Mouse (Mus musculus) forebrain, embryonic 11.5 days (tissue): Measurements from ENCODE around the gene Hist1h2bh. TPM values are rescaled to one million over a fixed set of nuclear protein-coding genes. Genes with fewer than 3 reads are reported as not detected.
A peak's percentile ranks its signal among the peaks of the same experiment; 100 is the strongest.

Source experiments
- ATAC-seq: fragments of 200-750 bp; cut with Nextera tagmentation; replicated peaks from 2 replicates; pipeline ENCODE4 v1.8.0; 2017; ENCODE audit warnings: moderate TSS enrichment; ENCODE audit not compliant: low FRiP score
- DNase-seq: peaks from one replicate; pipeline ENCODE4 v3.0.0-alpha.2; 2017; ENCODE audit warnings: low spot score
- H3K27ac ChIP-seq: fragments of 300-500 bp; sonication (generic); 2 replicates; pipeline ENCODE4 v1.5.1; 2014; ENCODE audit warnings: low read depth, low read length
- H3K27me3 ChIP-seq: fragments of 300-500 bp; sonication (generic); 2 replicates; pipeline ENCODE4 v1.6.1; 2014; ENCODE audit warnings: mild to moderate bottlenecking, low read length, mixed read lengths; ENCODE audit not compliant: control insufficient read depth, insufficient read depth
- H3K36me3 ChIP-seq: fragments of 300-500 bp; sonication (generic); 2 replicates; pipeline ENCODE4 v1.6.1; 2014; ENCODE audit warnings: mild to moderate bottlenecking, low read length, moderate library complexity, mixed read lengths; ENCODE audit not compliant: control insufficient read depth, insufficient read depth
- H3K4me1 ChIP-seq: fragments of 300-500 bp; sonication (generic); replicated peaks from 2 replicates; pipeline ENCODE4 v1.6.1; 2014; ENCODE audit warnings: low read length, mixed read lengths; ENCODE audit not compliant: control insufficient read depth, insufficient read depth
- H3K4me2 ChIP-seq: fragments of 300-500 bp; sonication (generic); 2 replicates; pipeline ENCODE4 v1.6.1; 2014; ENCODE audit warnings: low read depth, mild to moderate bottlenecking, low read length, moderate library complexity, mixed read lengths; ENCODE audit not compliant: severe bottlenecking
- H3K4me3 ChIP-seq: fragments of 300-500 bp; sonication (generic); 2 replicates; pipeline ENCODE4 v1.5.1; 2014; ENCODE audit warnings: low read depth, low read length
- H3K9ac ChIP-seq: fragments of 300-500 bp; sonication (generic); 2 replicates; pipeline ENCODE4 v1.6.1; 2014; ENCODE audit warnings: low read length
- H3K9me3 ChIP-seq: fragments of 300-500 bp; sonication (generic); 2 replicates; pipeline ENCODE4 v1.6.1; 2016; ENCODE audit warnings: low read length, mixed read lengths; ENCODE audit not compliant: control insufficient read depth
- WGBS: fragments of 180-500 bp; shearing (Covaris S2); extraction: QIAGEN DNeasy Blood & Tissue Kit; methylation state at CpG from one replicate; pipeline ENCODE4 v1.1.7; 2014; 5-methylcytosine and 5-hydroxymethylcytosine counted together
- polyA plus RNA-seq: library from polyadenylated mRNA; unstranded; fragments of >200 nt; fragmentation: Nextera tagmentation; extraction: Ambion mirVana; gene quantifications from 2 replicates; pipeline ENCODE4 v1.2.1, GENCODE M21; 2014

Hist1h2bh gene
- polyA plus RNA-seq, 1 experiment from 2014 or later = 1.2 TPM

DNA sequence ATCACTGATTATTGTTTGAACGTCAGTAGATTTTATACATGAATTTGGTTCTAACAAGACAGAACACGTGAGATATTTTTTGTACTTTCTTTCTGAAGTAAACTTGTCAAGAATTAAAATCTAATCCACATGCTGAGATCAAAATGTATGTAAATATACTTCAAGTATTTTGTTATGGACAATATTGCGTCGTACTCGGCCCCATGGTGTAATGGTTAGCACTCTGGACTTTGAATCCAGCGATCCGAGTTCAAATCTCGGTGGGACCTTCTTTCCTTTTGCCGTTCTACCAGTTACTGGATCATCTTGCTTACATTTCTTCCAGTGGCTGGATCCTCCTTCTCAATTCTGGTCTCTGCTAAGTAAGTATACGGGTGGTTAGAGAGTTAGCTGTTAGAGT lies 23.8 kb downstream of the Hist1h2bh start:
- Histone ChIP-seq H3K36me3 (no peaks in the 10 kb centered on the region), H3K9me3 (no peaks in the 10 kb centered on the region), H3K4me3 (peak overlapping the region; percentile 40), H3K9ac (no peak overlapping the region), H3K27me3 (no peaks in the 10 kb centered on the region), H3K27ac (no peak overlapping the region), H3K4me1 (0 out of 2 replicates have a peak, but pooled peaks cover 3% of the 10 kb centered on the region), H3K4me2 (peak overlapping the region; percentile 51; the same call in 1 of the 2 replicates)
- 1% methylated on average over 10 of the region's 10 CpGs for WGBS
- peak; percentile 86 for DNase-seq
- ATAC-seq = peak; percentile 57

DNA sequence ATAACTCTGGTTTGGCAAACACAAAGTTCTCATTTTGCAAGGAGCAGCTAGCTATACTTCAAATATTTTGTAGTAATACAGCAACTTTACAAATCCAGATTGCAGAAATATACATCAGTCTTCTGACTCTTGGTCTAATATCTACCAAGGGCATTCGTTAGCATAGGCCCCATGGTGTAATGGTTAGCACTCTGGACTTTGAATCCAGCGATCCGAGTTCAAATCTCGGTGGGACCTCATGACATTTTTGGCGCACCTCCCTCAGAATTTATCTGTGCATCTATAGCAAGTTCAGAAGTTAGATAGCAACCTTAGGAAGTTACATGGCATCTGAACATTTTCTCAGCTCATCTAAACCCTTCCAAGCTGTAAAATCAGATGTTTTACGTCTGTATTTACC lies 24.3 kb downstream of the Hist1h2bh start:
- peak; percentile 83 for DNase-seq
- Histone ChIP-seq H3K4me1 (0 out of 2 replicates have a peak, but pooled peaks cover 3% of the 10 kb centered on the region), H3K27ac (no peak overlapping the region), H3K36me3 (no peaks in the 10 kb centered on the region), H3K9me3 (no peaks in the 10 kb centered on the region), H3K9ac (no peak overlapping the region), H3K27me3 (no peaks in the 10 kb centered on the region), H3K4me3 (peak overlapping the region; percentile 40), H3K4me2 (peak overlapping the region; percentile 51; the same call in 1 of the 2 replicates)
- WGBS = under 1% methylated on average over 6 of the region's 6 CpGs
- ATAC-seq = peak; percentile 63; the same call in 1 of the 2 replicates

DNA sequence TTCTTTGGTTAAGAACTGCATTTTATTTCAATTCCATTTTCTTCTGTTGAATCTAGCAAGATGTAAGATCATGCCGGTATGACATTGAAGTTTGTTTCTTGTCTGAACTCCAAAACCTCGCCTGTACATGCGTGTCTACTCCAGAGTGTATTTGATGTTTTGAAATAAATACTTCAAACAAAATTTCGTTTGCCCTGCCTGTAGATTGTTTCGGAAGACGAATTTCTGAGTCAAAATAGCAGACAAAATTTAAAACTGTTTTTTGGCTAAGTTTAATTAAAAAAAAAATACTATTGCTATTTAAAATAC lies 24.9 kb downstream of the Hist1h2bh start:
- Histone ChIP-seq H3K4me3 (peak overlapping the region; percentile 42), H3K27ac (no peak overlapping the region), H3K4me1 (0 out of 2 replicates have a peak, but pooled peaks cover 3% of the 10 kb centered on the region), H3K4me2 (peak overlapping the region; percentile 86), H3K36me3 (no peaks in the 10 kb centered on the region), H3K9me3 (no peaks in the 10 kb centered on the region), H3K27me3 (no peaks in the 10 kb centered on the region), H3K9ac (no peak overlapping the region)
- ATAC-seq (no peak), DNase-seq (no peak)
- WGBS = under 1% methylated on average over 6 of the region's 6 CpGs

DNA sequence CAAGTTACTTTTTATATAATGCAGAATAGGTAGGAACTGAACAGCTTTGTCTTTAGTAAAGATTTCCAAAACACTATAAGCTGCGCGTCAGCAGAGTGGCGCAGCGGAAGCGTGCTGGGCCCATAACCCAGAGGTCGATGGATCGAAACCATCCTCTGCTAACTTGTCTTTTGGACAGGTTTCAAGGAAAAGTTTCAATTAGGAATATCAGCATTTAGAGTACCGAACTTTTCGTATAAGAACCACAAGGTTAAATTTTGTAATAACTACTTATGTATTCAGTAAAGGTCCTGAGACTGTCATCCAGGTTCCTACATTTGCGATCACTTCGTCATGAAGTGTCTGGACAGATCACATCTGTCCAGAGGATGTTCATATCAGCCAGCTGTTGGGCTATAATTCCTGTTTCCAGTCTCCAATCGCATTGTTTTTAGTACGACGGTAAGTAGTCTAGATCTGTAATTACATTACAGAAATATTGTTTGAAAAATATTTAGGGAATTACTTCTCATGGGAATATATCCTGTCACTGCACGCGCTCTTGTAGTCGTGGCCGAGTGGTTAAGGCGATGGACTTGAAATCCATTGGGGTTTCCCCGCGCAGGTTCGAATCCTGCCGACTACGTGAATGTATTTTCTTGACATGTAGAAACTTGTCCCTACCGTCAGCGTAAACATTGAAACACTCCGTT lies 25.4 kb downstream of the Hist1h2bh start:
- no peaks in the 10 kb centered on the region for H3K36me3 ChIP-seq
- WGBS = under 1% methylated on average over 27 of the region's 27 CpGs
- H3K27me3 ChIP-seq = no peaks in the 10 kb centered on the region
- ATAC-seq (peak; percentile 88), DNase-seq (peak; percentile 91)
- peak overlapping the region; percentile 42 for H3K4me3 ChIP-seq
- 0 out of 2 replicates have a peak, but pooled peaks cover 3% of the 10 kb centered on the region for H3K4me1 ChIP-seq
- peak overlapping the region; percentile 37; the same call in 1 of the 2 replicates for H3K9ac ChIP-seq
- H3K27ac ChIP-seq = no peak overlapping the region
- no peaks in the 10 kb centered on the region for H3K9me3 ChIP-seq
- H3K4me2 ChIP-seq = peak overlapping the region; percentile 86

DNA sequence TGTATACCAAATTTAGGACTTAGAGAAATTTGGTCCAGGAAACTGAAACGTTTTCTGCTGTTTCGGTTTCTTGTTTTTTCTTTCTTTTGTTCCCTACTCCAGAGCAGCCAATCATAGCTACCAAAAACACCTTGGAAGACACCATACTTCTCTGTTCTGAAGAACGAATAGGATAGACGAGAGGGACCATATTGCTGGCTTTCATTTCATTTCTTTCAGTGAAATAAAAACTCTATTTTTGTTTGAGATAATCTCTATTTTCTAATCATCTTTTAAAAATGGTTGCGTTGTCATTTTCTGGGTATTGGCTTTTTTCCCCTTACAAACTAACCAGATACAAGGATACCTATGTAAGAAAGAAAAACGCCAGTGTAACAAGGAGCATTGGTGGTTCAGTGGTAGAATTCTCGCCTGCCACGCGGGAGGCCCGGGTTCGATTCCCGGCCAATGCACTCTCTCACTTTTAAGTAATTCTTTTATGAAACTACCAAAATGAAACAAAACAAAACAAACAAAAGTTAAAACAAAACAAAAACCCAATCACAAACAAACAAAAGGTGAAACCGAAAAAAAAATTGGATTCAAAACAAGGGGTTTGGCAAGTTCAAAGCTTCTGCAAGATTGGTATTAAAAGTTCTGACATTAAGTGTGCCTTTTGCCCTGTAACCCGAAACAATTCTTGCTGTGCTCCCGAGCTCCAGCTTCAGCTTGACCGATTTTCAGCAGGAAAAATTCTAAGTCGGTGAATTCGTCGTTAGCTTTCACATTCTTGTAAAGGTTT lies 26.2 kb downstream of the Hist1h2bh start:
- Histone ChIP-seq H3K27me3 (no peaks in the 10 kb centered on the region), H3K27ac (no peak overlapping the region), H3K4me1 (0 out of 2 replicates have a peak, but pooled peaks cover 3% of the 10 kb centered on the region), H3K9me3 (no peaks in the 10 kb centered on the region), H3K9ac (peak overlapping the region; percentile 37; the same call in 1 of the 2 replicates), H3K4me3 (peak overlapping the region; percentile 42), H3K4me2 (peak overlapping the region; percentile 86), H3K36me3 (no peaks in the 10 kb centered on the region)
- peak; percentile 88 for DNase-seq
- peak; percentile 64 for ATAC-seq
- WGBS = 1% methylated on average over 19 of the region's 19 CpGs

DNA sequence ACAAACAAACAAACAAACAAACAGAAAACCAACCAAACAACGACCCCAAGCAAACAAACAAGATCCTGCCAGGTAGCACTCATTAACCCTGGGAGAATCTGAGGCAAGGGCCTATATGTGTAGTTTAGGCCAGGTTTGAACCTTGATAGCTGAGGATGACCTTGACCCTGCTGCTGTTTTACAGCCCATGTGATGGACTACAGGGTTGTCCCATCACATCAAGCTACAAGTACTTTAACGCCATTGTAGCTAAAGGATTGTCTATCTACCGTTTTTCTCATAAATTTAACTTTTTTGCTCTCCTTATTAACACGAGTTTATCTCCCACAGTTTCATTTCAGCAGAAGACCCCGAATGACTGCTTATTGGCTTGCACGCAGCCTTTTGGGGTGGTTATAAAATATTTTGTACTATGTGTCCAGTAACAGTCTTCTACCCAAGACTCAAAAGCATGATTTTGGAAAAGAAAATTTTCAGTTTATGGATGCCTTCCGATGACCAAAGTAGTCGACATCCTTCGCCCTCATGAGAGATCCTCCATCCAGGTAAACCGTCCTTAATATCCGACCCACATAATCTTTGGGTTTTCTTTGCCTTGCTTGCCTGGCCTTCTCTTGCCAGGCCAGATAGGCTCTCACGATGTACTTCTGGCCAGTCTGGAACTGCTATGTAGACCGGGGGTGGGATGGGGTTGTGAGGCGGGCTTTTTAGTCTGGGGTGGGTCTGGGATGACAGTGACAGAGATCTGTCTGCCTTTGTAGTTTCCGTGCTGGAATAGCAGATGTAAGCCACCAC lies 27.2 kb downstream of the Hist1h2bh start:
- ATAC-seq = no peak
- no peak for DNase-seq

DNA sequence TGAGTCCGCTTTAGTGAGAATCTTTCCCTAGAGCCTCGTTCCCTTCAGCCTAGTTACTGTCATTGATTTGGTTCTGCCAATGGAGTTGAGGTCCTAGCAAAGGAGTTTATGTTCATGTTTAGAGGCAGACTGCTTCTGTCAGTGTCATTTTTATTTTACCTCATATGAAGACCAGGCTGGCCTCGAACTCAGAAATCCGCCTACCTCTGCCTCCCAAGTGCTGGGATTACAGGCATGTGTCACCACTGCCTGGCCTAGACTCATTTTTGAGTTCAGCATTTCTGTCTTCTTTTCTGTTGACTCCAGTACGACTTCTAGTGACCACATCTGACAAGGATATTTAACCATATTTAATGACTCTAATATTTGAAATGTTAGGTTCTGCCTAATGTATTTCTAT lies 27.9 kb downstream of the Hist1h2bh start:
- ATAC-seq (no peak), DNase-seq (no peak)
- Histone ChIP-seq H3K27me3 (no peaks in the 10 kb centered on the region), H3K4me3 (no peak overlapping the region), H3K36me3 (no peaks in the 10 kb centered on the region), H3K9ac (no peak overlapping the region), H3K9me3 (no peaks in the 10 kb centered on the region), H3K4me2 (no peak overlapping the region), H3K27ac (no peak overlapping the region), H3K4me1 (0 out of 2 replicates have a peak, but pooled peaks cover 3% of the 10 kb centered on the region)
- 67% methylated on average over 5 of the region's 5 CpGs for WGBS

More for the DNA sequence above, 27.2 kb downstream of the Hist1h2bh start:
- H3K4me2 ChIP-seq = peak overlapping the region; percentile 62
- 57% methylated on average over 15 of the region's 15 CpGs for WGBS
- H3K36me3 ChIP-seq = no peaks in the 10 kb centered on the region
- no peaks in the 10 kb centered on the region for H3K9me3 ChIP-seq
- 0 out of 2 replicates have a peak, but pooled peaks cover 3% of the 10 kb centered on the region for H3K4me1 ChIP-seq
- peak overlapping the region; percentile 42 for H3K4me3 ChIP-seq
- peak overlapping the region; percentile 41; the same call in 1 of the 2 replicates for H3K9ac ChIP-seq
- no peak overlapping the region for H3K27ac ChIP-seq
- no peaks in the 10 kb centered on the region for H3K27me3 ChIP-seq

DNA sequence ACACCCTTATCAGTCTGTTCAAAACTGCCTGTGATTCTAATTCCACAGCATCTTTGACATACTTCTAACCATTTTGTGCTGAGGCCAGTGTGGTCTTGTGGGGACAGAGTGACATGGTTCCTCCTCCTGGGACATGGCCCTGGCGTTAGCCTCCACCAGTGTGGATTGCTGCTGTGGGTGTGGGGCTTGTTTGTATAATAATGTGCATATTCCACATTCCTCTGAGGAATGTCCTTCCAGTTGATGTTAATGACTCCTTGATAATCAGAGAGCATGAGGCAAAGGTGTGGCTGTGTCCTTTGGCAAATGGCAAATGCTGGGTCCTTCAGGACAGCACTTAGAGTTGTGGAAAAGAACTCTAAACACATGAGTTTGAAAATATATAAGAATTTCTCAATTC lies 29.7 kb downstream of the Hist1h2bh start:
- 91% methylated on average over 1 of the region's 1 CpGs for WGBS
- no peak overlapping the region for H3K4me3 ChIP-seq
- no peaks in the 10 kb centered on the region for H3K9me3 ChIP-seq
- no peak for DNase-seq
- H3K4me1 ChIP-seq = 0 out of 2 replicates have a peak, but pooled peaks cover 3% of the 10 kb centered on the region
- H3K27ac ChIP-seq = no peak overlapping the region
- ATAC-seq = no peak
- no peak overlapping the region for H3K9ac ChIP-seq
- H3K36me3 ChIP-seq = no peaks in the 10 kb centered on the region
- H3K4me2 ChIP-seq = no peak overlapping the region
- no peaks in the 10 kb centered on the region for H3K27me3 ChIP-seq
